Mouse (Mus musculus) NIH3T3 (cell line): ENCODE results near the gene Kank2.
"Not testable (repeated sequence)": the region's sequence is repeated elsewhere in the genome, so short reads cannot be mapped to it uniquely, and the experiment has no call there.

Source experiments
- DNase-seq: peaks from one replicate; pipeline ENCODE4 v3.0.0-alpha.2; 2012; ENCODE audit warnings: low read depth

Gene Kank2

GRCm38 (mm10) chr9:21818125-21818524 is 19.6 kb upstream of the Kank2 start:
- peak; percentile 24 for DNase-seq

GRCm38 (mm10) chr9:21816716-21817305 is 18.3 kb upstream of the Kank2 start:
- DNase-seq, result no peak

DNA sequence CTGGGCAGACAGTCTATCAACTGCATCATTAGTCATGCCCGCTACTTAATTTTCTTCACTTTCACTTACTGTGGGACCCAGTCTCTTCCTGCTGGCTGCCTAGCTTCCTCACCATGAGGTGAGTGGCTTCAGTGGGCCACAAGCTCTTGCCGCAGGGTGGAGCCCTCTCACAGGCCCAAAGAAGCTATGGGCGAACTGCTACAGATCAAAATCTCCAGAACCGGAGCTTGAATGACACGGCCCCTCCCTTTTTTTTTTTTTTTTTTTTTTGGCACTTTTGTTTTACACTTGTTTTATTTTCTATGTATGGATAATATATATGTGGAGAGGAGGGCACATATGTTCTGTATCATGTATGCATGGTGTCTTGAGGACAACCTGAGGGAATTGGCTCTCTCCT is 12.6 kb upstream of the Kank2 start:
- DNase-seq, result no peak

DNA sequence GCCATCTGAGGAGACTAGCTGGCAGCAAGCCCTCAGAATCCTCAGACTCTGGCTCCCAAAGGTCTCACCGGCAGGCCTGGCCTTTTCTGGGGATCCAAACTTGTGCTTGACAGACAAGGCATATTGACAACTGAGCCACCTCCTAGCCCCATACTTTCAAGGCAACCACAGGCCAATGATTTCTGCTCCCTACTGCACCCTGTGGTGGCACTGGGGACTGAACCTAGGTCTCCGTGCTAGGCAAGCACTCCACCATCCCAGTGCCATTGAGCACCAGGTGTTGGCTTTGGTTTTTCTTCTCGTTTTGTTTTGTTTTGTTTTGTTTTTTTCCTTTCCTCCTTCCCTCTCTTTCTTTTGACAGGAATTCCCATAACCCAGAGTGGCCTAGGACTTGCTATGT is 10.0 kb upstream of the Kank2 start:
- DNase-seq, result peak; percentile 42

- DNase-seq, result no peak
These were observed 8.4 kb upstream of the Kank2 start for GRCm38 (mm10) chr9:21806976-21807375.

DNA sequence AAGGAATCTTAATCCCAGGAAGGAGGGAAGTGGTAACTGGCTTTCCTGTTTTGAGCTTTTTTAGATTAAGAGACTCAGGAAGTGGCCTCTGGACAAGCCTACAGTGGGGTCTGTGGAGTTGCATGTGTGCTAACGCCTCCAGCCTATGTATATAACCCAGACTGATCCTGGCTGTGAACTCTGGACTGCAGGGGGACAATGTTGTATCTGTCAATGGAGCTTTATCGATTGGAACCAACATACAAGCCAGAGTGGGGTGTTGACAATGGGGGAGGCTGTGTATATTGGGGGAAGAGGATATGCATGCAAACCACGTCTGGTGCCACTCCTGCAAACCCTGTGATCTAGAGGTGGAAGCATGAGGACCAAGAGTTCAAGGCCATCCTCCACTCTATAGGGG is 7.8 kb upstream of the Kank2 start:
- DNase-seq, result no peak

DNA sequence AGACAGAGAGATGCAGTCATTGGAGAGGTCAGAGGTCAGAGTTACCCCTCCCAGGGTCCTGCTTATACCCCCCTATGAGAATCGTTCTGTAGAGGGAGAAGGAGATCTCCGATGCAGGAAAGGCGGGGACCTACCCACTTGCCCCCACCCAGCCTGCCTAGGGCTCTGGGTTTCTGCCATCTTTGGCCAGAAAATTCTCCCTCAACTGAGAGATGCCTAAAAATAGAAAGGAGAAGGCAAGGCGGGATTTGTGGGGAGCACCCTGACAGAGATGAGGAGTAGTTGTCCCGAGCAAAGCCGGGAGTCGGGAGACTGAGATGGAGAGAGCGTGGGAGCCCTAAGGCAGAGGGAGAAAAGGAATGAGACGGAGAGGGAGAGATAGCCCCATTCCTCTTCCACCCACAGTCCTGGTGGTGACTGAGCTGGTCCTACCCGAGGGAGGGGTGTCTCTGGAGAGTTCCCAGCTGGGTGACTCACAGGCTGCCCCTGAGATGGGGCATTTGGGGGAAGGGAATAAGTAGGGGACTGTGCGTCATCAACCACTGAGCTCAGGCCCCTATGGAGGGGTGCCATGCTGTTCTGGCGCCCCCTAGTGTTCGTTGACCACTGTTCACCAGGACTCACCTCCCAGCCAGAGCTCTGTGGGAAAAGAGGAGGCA is 5.6 kb upstream of the Kank2 start:
- DNase-seq, result peak; percentile 96

- DNase-seq, result no peak
These were observed 3.0 kb upstream of the Kank2 start for GRCm38 (mm10) chr9:21801591-21801990.

DNA sequence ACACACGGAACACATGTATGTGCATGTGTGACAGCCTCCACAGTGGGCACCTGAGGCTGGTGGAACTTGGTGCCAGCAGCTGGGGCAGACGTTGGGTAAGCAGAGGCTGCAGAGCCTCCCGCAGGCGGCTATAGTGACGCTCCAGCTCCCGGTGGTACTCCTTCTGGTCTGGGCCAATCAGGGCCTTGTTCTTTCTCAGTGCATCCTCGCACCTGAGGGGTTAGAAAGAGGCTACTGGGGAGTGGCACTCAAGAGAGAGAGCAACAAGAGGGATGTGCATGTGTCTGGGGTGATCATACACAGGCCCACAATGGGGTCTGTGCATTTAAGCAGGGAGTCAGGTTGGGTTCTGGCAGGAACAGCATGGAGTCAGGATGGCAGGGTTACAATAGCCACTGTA is 2.6 kb upstream of the Kank2 start:
- DNase-seq, result no peak

DNA sequence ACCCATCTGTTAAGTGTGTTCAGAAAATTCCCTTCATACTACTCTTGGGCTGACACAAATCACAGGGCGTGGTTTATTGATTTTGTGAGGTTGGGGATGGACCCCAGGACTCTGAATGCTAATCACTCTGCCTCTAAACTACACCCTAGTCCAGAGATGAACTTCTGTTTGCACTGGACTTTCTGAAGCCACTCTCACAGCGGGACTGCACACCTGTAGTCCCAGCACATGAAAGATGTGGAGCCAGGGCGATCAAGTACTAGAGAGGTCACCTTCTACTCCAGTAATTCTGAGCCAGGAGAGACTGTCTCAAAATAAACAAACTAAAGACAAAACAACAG is 436 bp upstream of the Kank2 start:
- DNase-seq, result no peak

GRCm38 (mm10) chr9:21797921-21798344 is 611 bp downstream of the Kank2 start:
- peak; percentile 80 for DNase-seq

- DNase-seq, result no peak
These were observed 1.6 kb downstream of the Kank2 start for GRCm38 (mm10) chr9:21796919-21797318.

GRCm38 (mm10) chr9:21796259-21796658 is 2.3 kb downstream of the Kank2 start:
- no peak for DNase-seq

- no peak for DNase-seq
These were observed 3.0 kb downstream of the Kank2 start for GRCm38 (mm10) chr9:21795579-21795978.

DNA sequence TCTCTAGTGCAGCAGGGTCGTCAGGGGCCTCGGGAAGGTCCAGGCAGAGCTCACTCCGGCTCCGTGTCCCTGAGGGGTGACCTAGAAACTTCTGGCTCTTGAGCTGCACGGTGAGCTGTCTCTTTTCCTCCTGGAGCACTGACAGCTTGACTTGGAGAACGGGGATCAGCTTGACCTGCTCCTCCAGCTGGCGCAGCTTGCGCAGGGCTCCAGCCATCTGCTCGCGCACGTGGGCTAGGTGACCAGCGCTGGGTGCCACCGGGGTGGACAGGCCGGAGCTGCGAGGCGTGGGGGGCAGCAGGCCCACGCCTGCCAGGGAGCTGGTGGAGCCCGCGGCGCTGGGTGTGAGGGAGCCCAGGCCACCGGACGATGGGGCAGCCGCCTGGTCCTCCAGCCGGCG is 3.6 kb downstream of the Kank2 start:
- DNase-seq, result no peak

GRCm38 (mm10) chr9:21794344-21794834 is 4.2 kb downstream of the Kank2 start:
- DNase-seq, result no peak

DNA sequence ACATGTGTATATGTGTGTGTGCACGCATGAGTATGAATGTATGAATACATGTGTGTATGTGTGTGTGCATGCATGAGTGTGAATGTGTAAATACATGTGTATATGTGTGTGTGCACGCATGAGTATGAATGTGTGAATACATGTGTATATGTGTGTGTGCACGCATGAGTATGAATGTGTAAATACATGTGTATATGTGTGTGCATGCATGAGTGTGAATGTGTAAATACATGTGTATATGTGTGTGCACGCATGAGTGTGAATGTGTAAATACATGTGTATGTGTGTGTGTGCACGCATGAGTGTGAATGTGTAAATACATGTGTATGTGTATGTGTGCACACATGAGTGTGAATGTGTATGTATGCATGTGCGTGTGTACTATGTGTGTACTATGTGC is 5.0 kb downstream of the Kank2 start:
- DNase-seq, result not testable (repeated sequence)

DNA sequence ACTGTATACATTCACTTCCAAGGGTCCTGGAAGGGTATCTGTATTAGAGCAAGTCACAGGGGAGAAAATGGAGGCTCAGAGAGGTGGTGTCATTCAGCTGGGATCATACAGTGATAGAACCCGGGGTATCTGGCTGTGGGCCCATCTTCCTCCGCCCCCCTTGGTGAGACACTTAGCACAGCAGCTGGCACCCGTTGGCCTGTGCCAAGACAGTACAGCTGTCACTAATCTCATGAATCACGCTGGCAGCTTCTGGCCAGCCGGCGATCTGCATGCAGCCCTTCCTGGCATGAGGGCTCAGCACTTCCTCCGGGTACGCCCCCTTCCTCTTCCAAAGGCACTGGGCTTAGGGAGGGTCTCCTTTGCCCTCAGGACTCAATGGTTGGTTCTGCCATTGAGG is 5.9 kb downstream of the Kank2 start:
- DNase-seq, result peak; percentile 56

DNA sequence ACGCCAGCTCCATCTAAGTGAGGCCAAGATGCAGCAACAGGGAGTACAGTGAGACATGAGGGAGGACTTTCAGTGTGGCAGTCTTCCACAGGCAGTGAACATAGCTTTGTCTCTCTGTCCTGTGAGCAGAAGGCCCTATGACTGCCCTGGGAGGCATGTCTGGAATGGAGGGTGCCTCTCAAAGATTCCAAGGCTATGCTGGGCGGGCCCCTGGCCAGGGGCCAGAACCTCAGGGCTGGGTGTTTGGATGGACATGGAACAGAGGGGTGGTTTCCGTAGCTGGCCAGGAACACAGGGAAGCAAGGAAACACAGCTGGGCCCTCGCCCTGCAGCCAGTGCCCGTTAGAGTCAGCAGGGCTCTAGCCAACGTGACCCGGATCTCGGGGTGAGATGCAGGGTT is 6.7 kb downstream of the Kank2 start:
- DNase-seq, result peak; percentile 95

GRCm38 (mm10) chr9:21788234-21788633 is 10.3 kb downstream of the Kank2 start:
- DNase-seq, result no peak

GRCm38 (mm10) chr9:21787654-21788053 is 10.9 kb downstream of the Kank2 start:
- no peak for DNase-seq

- peak; percentile 72 for DNase-seq
These were observed 11.6 kb downstream of the Kank2 start for GRCm38 (mm10) chr9:21786906-21787305.

GRCm38 (mm10) chr9:21786309-21786708 is 12.2 kb downstream of the Kank2 start:
- DNase-seq, result not testable (repeated sequence)
